Mouse (Mus musculus): ENCODE measurements around the gene Xpnpep1. TPM values are rescaled to one million over a fixed set of nuclear protein-coding genes. Genes with fewer than 3 reads are reported as not detected.

Gene Xpnpep1
- polyA plus RNA-seq, 1 experiment, result 45.4 TPM

DNA sequence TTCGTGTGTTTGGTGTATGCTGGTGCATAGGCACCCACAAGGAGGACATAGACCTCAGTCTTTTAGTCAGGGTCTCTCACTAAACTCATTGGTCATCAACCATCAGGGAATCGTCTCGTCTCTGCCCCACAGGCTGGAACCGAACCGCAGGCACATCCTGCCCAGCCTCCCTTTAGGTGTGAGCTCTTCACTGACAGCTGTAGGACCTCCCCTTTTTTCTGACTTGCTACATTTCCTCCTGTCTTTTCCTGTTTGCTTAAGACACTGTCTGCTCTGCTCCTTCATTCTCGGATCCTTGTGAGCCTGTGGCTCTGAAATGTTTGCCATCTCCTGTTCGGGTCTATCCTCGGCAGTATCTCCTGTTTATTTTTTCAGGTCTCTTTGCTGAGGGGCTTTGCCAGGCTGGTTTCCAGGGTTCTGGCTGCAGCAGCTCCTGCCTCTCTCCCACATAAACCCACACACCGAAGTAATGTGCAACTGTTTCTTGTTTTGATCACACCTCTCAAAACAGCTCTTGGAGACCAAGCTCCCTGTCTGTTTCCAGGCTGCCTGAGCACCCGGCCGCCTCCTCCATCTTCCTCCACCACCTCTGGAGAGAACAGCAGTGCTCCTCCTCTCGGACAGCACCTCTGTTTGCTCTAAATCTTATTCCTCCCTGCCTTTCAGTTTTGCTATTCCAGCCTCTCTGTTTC, 60.8 kb downstream of the Xpnpep1 start:
- H3K27ac ChIP-seq (ENCODE audit: control insufficient read depth, insufficient read depth, low read depth, low read length, poor library complexity), result peak overlapping the region; percentile 64
- peak overlapping the region; percentile 9 for H3K4me3 ChIP-seq (replicated peaks; ENCODE audit: control insufficient read depth, low read depth, low read length)
- 32% methylated on average over 12 of the region's 12 CpGs for WGBS
- H3K4me1 ChIP-seq (ENCODE audit: control insufficient read depth, insufficient read depth, low read length), result no peaks in the 10 kb centered on the region; the same call in 1 of the 2 replicates
- TF ChIP-seq CTCF (IDR thresholded peaks at IDR 0.05; ENCODE audit: control insufficient read depth, insufficient read depth, low read length) (no peak), POLR2A (IDR thresholded peaks at IDR 0.05; ENCODE audit: borderline replicate concordance, control insufficient read depth, low read depth, low read length) (no peak)

DNA sequence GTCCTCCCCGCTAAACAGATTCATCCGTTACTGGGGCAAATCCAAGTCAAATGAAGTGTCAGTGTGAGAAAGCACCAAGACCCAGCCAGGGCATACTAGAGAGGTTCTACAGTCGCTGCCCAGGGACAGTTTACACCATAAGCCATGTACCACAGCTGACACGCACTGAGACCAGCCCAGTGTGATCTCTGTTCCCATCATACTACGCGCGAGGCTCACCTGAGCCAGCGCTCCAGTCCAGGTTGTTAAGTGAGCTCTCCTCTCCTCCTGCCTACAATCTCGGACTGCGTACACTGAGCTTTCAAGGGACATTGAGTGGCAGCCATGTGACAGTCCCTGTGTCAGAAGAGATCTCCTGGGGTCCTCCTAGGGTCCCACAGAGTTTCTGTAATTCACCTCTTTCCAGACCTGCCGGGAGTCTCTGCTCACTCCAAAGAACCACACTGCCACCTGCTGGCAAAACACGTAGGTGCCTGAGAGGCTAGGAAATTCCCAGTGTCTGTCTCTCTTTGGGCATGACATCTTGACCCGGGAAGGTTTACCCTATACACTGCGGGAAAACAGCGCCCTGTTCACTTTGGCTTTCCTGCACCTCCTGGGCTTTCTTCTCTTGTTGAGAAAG, 64.3 kb downstream of the Xpnpep1 start:
- no peaks in the 10 kb centered on the region; the same call in 1 of the 2 replicates for H3K4me1 ChIP-seq (ENCODE audit: control insufficient read depth, insufficient read depth, low read length)
- peak; percentile 75 for TF ChIP-seq CTCF (IDR thresholded peaks at IDR 0.05; ENCODE audit: control insufficient read depth, insufficient read depth, low read length)
- TF ChIP-seq POLR2A (IDR thresholded peaks at IDR 0.05; ENCODE audit: borderline replicate concordance, control insufficient read depth, low read depth, low read length), result no peak
- no peak overlapping the region for H3K27ac ChIP-seq (ENCODE audit: control insufficient read depth, insufficient read depth, low read depth, low read length, poor library complexity)
- H3K4me3 ChIP-seq (replicated peaks; ENCODE audit: control insufficient read depth, low read depth, low read length), result no peak overlapping the region
- 57% methylated on average over 15 of the region's 15 CpGs for WGBS

DNA sequence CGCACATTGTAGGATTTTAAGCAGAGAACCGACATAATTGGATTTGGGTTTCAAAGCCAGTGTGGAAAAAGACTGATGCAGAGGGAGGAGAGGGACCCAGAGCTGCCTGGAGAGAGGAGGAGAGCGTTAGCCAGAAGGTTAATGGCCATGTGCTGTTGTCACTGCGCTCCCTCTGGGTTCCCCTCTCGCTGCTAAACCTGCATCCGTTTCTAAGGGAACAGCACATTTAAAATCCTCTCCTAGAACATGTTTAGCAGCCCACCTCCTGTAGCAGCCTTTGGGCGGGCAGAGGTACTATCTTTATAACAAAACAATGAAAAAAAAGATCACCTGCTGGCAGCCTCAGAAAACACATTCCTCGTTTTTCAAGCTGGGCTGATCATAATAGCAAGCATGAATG, 73.7 kb downstream of the Xpnpep1 start:
- no peaks in the 10 kb centered on the region for H3K4me1 ChIP-seq (ENCODE audit: control insufficient read depth, insufficient read depth, low read length)
- TF ChIP-seq POLR2A (IDR thresholded peaks at IDR 0.05; ENCODE audit: borderline replicate concordance, control insufficient read depth, low read depth, low read length) (no peak), CTCF (IDR thresholded peaks at IDR 0.05; ENCODE audit: control insufficient read depth, insufficient read depth, low read length) (no peak)
- no peak overlapping the region for H3K4me3 ChIP-seq (replicated peaks; ENCODE audit: control insufficient read depth, low read depth, low read length)
- WGBS, result 77% methylated on average over 8 of the region's 8 CpGs
- no peak overlapping the region for H3K27ac ChIP-seq (ENCODE audit: control insufficient read depth, insufficient read depth, low read depth, low read length, poor library complexity)

DNA sequence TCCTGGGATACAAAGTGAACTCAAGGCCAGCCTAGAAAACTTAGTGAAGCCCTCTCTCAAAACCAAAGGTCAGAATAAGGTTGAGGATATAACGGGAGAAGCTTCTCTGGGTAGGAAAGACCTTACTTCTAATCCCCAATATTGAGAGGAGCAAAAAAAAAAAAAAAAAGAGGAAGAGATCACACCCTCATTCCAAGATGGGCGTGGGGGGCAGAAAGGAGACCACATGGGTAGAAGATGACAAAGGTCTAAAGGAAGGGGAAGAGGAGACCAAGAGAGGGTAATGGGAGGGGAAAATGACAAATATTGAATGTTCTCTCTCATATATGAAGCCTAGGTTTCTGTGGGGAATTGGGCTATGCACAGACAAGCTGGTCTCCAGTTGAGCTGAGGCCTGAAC, 77.3 kb downstream of the Xpnpep1 start:
- no peak overlapping the region for H3K4me3 ChIP-seq (replicated peaks; ENCODE audit: control insufficient read depth, low read depth, low read length)
- WGBS, result 64% methylated on average over 2 of the region's 2 CpGs
- TF ChIP-seq POLR2A (IDR thresholded peaks at IDR 0.05; ENCODE audit: borderline replicate concordance, control insufficient read depth, low read depth, low read length) (no peak), CTCF (IDR thresholded peaks at IDR 0.05; ENCODE audit: control insufficient read depth, insufficient read depth, low read length) (no peak)
- no peaks in the 10 kb centered on the region for H3K4me1 ChIP-seq (ENCODE audit: control insufficient read depth, insufficient read depth, low read length)
- H3K27ac ChIP-seq (ENCODE audit: control insufficient read depth, insufficient read depth, low read depth, low read length, poor library complexity), result no peak overlapping the region

DNA sequence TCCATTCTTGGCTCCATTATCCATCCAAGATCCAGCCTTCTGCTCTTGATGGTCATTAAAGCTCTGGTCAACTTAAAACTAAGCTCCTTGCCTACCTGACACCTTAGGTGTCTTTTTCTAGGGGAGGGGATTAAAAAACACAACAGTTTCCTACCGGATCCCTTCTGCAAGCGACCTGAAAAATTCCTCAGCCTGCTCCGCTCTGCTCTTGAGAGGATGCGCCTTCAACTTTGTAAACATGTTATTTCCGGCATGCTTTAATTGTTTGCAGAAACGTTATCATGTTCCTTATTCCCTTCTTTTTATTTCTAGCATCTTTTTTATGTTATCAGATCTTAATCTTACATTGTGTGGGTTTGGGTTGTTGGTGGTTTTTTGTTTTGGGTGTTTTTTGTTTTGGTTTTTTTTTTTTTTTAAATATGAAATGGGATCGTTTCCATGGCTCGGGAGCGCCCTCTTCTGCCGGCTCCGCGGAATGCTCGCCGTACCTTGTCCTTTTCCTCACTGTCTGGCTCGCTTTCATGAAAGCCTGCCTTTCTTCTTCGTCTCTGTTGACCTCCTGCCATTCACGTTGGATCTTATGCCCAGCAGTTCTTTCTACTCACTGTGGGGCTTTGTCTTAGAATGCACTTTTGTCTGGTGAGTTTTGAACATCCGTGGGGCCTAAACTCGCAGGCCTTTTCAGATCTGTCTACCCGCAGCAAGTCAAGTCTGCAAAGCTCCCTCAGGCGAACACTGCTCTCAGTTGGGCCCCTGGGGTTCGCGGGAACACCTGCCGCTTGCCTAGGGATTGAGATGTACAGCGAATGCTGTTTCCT, 117.1 kb downstream of the Xpnpep1 start:
- Histone ChIP-seq H3K4me1 (ENCODE audit: control insufficient read depth, insufficient read depth, low read length) (no peaks in the 10 kb centered on the region), H3K27ac (ENCODE audit: control insufficient read depth, insufficient read depth, low read depth, low read length, poor library complexity) (no peak overlapping the region), H3K4me3 (replicated peaks; ENCODE audit: control insufficient read depth, low read depth, low read length) (no peak overlapping the region)
- WGBS, result 12% methylated on average over 25 of the region's 25 CpGs
- peak; percentile 44; the same call in 1 of the 2 replicates for TF ChIP-seq CTCF (IDR thresholded peaks at IDR 0.05; ENCODE audit: control insufficient read depth, insufficient read depth, low read length)
- no peak for TF ChIP-seq POLR2A (IDR thresholded peaks at IDR 0.05; ENCODE audit: borderline replicate concordance, control insufficient read depth, low read depth, low read length)

DNA sequence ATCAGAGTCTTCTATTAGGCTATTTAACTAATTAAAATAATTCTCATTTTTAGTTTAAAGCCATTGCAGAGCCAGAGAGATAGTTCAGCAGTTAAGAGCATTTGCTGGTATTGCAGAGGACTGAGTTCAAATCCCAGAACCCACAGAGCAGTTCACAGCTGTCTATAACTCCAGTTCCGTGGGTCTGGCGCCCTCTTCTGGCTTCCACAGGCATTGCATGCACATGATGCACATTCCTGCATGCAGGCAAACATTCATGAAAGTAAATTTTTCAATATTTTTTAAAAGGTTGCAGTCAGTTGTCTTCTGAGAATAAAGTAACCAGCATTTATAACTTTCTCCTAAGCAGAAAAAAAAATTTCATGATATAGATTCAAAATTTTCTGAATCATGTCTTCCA, 135.8 kb downstream of the Xpnpep1 start:
- Histone ChIP-seq H3K4me1 (ENCODE audit: control insufficient read depth, insufficient read depth, low read length) (no peaks in the 10 kb centered on the region), H3K4me3 (replicated peaks; ENCODE audit: control insufficient read depth, low read depth, low read length) (no peak overlapping the region), H3K27ac (ENCODE audit: control insufficient read depth, insufficient read depth, low read depth, low read length, poor library complexity) (no peak overlapping the region)
- 22% methylated on average over 2 of the region's 2 CpGs for WGBS
- TF ChIP-seq CTCF (IDR thresholded peaks at IDR 0.05; ENCODE audit: control insufficient read depth, insufficient read depth, low read length) (peak; percentile 31; the same call in 1 of the 2 replicates), POLR2A (IDR thresholded peaks at IDR 0.05; ENCODE audit: borderline replicate concordance, control insufficient read depth, low read depth, low read length) (no peak)

DNA sequence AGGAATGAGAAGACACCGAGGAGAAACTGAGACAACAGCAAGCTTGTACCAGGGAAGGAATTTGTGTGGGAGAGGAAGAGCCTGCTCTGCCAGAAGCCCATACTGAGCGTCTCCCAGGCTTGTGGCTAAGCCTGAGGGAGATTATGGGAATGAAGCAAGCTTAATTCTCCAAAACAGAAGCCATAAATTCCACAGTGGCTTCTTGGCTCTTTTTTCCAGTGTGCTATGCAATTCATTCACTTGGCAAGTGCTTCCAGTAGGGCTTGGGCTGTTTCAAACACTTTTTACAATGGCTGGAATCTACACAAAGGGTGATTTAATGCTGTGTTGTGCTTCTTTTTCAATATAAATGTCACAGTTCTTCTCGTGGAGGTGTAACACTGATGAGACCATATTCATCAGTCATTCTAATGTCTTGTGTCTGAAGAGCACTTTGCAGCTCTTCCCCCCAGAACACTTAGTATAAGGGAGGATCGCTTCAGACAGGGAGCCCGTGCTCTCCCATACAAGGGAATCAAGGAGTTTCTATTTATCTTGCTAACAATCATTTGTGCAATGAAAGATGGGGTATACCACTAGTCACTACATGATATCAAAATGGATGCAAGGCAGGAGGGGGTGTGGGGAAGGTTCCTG, 148.1 kb downstream of the Xpnpep1 start:
- TF ChIP-seq CTCF (IDR thresholded peaks at IDR 0.05; ENCODE audit: control insufficient read depth, insufficient read depth, low read length) (no peak), POLR2A (IDR thresholded peaks at IDR 0.05; ENCODE audit: borderline replicate concordance, control insufficient read depth, low read depth, low read length) (no peak)
- Histone ChIP-seq H3K4me3 (replicated peaks; ENCODE audit: control insufficient read depth, low read depth, low read length) (no peak overlapping the region), H3K27ac (ENCODE audit: control insufficient read depth, insufficient read depth, low read depth, low read length, poor library complexity) (no peak overlapping the region), H3K4me1 (ENCODE audit: control insufficient read depth, insufficient read depth, low read length) (no peaks in the 10 kb centered on the region)
- 70% methylated on average over 5 of the region's 5 CpGs for WGBS

Other genes starting within 250 kb of the Xpnpep1 start
- 21.3 and 43.6 TPM in 2 replicates for gene Add3, start 100.2 kb upstream of the Xpnpep1 start, polyA plus RNA-seq (2011; ENCODE audit: insufficient read depth, insufficient read length, low replicate concordance, missing spikeins)

Data from bone marrow, adult 2 months (tissue).